Mouse (Mus musculus) spleen, adult 2 months (tissue): ENCODE data around the gene H2afx. TPM values are rescaled to one million over a fixed set of nuclear protein-coding genes. Genes with fewer than 3 reads are reported as not detected.

Experiments used
- DNase-seq, 2 experiments: peaks; one replicate each; pipeline versions ENCODE4 v3.0.0 to v3.0.0-alpha.2; 2012 to 2021; ENCODE audit warnings: low spot score in 2 of 2, low read depth in 1 of 2
- H3K27ac ChIP-seq: fragments of 200-500 bp; 2 replicates; pipeline ENCODE4 v1.5.1; 2012; ENCODE audit warnings: low read length, inconsistent platforms; ENCODE audit not compliant: insufficient read depth
- H3K27me3 ChIP-seq: fragments of 200-500 bp; 2 replicates; pipeline ENCODE4 v1.6.1; 2012; ENCODE audit warnings: mild to moderate bottlenecking, moderate library complexity, low read length, inconsistent platforms; ENCODE audit not compliant: control insufficient read depth, insufficient read depth
- H3K36me3 ChIP-seq: fragments of 200-500 bp; 2 replicates; pipeline ENCODE4 v1.6.1; 2012; ENCODE audit warnings: mild to moderate bottlenecking, low read length, inconsistent platforms; ENCODE audit not compliant: control insufficient read depth, insufficient read depth
- H3K4me1 ChIP-seq: fragments of 200-500 bp; 2 replicates; pipeline ENCODE4 v1.6.1; 2011; ENCODE audit warnings: inconsistent platforms; ENCODE audit not compliant: control insufficient read depth, insufficient read depth, insufficient read length
- H3K4me3 ChIP-seq: fragments of 200-500 bp; 2 replicates; pipeline ENCODE4 v1.5.1; 2011; ENCODE audit warnings: mild to moderate bottlenecking, inconsistent platforms; ENCODE audit not compliant: insufficient read depth, insufficient read length; ENCODE audit errors: extremely low read depth
- CTCF ChIP-seq: fragments of 200-500 bp; IDR thresholded peaks from 2 replicates; pipeline ENCODE4 v1.5.1; 2011; ENCODE audit warnings: mild to moderate bottlenecking, inconsistent platforms; ENCODE audit not compliant: insufficient read depth, insufficient read length, insufficient replicate concordance; ENCODE audit errors: extremely low read depth
- POLR2A ChIP-seq: fragments of 200-500 bp; IDR thresholded peaks from 2 replicates; pipeline ENCODE4 v1.6.1; 2011; ENCODE audit warnings: low read depth, low read length, inconsistent platforms
- WGBS: fragments of 180-500 bp; shearing (Covaris S2); methylation state at CpG from one replicate; pipeline ENCODE4 v1.1.7; 2018; 5-methylcytosine and 5-hydroxymethylcytosine counted together
- polyA plus RNA-seq: library from polyadenylated mRNA; depleted of rRNA; stranded (reverse); fragments of >200 nt; gene quantifications from 2 replicates; pipeline ENCODE4 v1.2.3, GENCODE M21; 2012

H2afx gene
- polyA plus RNA-seq, 1 experiment, result 117 TPM

DNA sequence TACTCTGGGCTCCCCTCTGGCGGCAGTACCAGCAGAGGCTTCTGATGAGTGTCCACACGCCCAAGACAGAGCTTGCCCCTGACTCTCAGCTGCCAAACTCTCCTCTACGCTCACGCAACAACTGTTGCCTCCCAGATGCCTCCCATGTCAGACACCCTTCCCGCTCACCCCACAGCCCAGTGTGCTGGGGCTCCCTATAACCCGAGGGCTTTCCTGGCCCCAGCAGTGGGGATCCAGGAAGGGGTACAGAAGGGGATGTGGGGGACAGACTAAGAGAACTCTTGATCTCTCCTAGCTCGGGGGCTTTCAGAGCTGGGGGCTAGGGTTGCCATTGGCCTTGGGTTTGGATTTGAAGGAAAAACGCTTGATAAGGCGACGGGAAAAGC lies 23.8 kb upstream of the H2afx start:
- WGBS, result 78% methylated on average over 10 of the region's 10 CpGs
- peaks cover 25% of the 10 kb centered on the region for H3K36me3 ChIP-seq
- H3K27me3 ChIP-seq, result no peaks in the 10 kb centered on the region
- no peak for DNase-seq
- TF ChIP-seq CTCF, result no peak
- no peak for TF ChIP-seq POLR2A
- no peak overlapping the region for H3K27ac ChIP-seq
- H3K4me3 ChIP-seq, result no peak overlapping the region
- peaks cover 4% of the 10 kb centered on the region; the same call in 1 of the 2 replicates for H3K4me1 ChIP-seq

DNA sequence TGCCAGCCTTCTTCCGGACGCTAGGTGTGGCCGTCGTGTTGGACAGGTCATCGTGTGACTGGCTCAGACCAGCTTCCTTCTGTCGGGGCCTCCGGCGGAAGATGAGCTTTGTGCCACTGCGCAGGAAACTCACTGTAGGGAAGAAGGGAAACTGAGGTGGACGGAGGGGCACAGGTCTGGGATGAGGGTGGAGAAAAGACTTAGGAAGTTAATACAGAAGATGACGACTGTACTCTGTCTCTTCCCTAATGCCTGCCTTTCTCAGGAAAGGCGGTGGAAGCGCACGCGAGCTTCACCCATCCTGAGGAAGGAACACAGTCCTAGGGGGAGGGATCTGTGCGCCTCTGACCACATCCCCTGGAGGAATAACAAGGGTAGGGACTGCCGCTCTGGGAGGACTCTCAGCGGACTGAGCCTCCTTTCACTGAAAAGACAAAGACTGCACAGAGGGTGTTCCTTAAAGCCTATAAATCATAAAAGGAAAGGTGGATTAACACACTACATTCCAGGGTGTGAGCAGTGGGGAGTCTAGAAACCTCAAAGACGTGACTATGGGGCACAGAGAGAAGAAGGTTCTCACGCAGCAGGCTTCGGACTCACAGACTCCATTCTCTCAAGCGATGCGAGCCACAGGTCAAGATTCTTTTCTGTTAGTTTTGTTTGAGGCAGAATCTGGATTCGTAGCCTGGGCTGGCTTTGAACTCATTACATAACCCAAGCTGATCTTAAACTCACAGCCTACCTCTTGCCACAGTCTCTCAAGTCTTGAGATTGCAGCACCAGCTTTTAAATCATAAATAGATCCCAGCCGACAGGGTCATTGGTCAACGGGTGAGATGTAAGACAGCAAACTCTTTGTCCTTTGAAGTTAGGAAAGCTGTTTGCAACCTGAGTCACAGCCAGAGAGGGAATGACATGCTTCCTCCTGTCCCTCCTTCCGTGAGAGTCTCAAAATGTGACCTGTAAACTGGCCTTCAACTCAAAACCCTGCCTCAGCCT lies 23.1 kb upstream of the H2afx start:
- Histone ChIP-seq H3K4me3 (no peak overlapping the region), H3K36me3 (peaks cover 31% of the 10 kb centered on the region), H3K27ac (no peak overlapping the region), H3K4me1 (peaks cover 4% of the 10 kb centered on the region; the same call in 1 of the 2 replicates), H3K27me3 (no peaks in the 10 kb centered on the region)
- WGBS, result 66% methylated on average over 27 of the region's 27 CpGs
- no peak for DNase-seq
- TF ChIP-seq CTCF (no peak), POLR2A (no peak)

DNA sequence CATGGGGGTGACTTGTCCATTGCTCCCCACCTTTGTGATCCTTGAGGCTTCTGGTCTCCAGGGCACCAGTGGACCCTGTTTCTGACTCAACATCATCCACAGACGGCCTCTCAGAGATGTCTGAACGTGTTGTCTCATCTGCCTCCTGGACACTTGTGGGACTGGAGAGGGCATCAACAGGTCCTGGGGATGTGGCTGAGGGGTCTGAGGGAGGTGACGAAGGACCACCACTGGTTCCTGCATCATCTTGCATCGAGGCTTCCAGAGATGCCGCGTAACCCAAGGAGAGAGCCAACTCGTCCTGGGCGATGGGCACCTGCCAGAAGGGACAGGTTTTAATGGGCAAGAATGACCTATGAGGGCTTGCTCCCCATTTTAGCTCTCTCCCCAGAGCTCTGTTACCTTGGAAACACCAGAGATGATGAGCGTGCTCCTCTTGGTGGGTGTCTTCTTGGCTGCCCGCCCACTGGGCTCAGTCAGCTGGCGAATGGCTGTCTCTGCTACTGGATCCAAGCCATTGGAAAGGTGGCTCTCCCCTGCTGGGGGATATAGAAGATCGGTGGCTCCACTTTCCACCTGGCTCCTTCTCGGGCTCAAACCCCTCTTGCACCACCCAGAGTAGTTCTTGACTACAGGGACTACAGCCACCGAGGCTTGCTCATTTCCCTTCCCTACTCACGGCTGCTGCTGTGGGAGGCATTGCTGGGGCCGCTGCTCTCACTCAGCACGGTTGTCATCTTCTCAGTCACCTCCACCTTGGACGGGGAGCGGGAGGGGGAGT lies 20.8 kb upstream of the H2afx start:
- H3K36me3 ChIP-seq, result peaks cover 31% of the 10 kb centered on the region
- TF ChIP-seq CTCF (no peak), POLR2A (no peak)
- H3K4me3 ChIP-seq, result no peak overlapping the region
- no peak overlapping the region for H3K27ac ChIP-seq
- peaks cover 2% of the 10 kb centered on the region for H3K4me1 ChIP-seq
- no peak for DNase-seq
- H3K27me3 ChIP-seq, result no peaks in the 10 kb centered on the region
- WGBS, result 96% methylated on average over 19 of the region's 19 CpGs

DNA sequence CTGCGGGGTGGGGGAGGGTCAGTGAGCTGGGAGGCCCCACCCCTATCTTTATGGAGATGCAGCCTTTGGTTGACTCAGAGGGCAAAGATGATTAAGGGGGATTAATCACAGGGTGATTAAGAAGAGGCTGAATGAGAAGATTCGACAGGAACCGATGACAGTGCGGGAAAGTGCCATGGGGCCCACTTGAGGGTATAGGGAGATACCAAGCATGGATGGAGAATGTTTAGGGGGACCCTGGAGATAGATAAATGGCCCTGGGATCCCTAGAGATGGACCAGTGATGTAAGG lies 20.3 kb upstream of the H2afx start:
- no peak for DNase-seq
- WGBS, result 94% methylated on average over 4 of the region's 4 CpGs
- Histone ChIP-seq H3K27me3 (no peaks in the 10 kb centered on the region), H3K4me3 (no peak overlapping the region), H3K4me1 (peaks cover 3% of the 10 kb centered on the region), H3K36me3 (peaks cover 31% of the 10 kb centered on the region), H3K27ac (no peak overlapping the region)
- TF ChIP-seq CTCF, result no peak
- TF ChIP-seq POLR2A, result no peak

DNA sequence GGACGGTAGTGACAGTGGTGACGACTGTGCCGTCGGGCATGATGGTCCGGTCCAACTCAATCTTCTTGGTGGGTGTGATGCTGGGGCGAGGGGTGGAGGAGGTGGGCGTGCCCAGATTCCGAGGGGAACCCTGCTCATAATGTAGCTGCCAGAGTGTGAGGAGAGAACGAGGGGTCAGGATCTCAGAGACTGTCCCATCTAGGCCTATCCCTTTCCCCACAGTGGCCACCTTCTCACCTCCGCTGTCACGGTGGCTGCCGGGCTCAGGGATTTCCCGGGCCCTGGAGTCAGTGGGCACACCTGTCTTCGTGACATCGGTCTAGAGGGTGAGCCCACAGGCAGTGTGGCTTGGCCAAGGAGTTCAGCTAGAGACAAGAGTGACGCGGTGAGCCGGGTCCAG lies 19.6 kb upstream of the H2afx start:
- Histone ChIP-seq H3K27ac (no peak overlapping the region), H3K4me1 (peaks cover 6% of the 10 kb centered on the region), H3K27me3 (no peaks in the 10 kb centered on the region), H3K36me3 (peaks cover 31% of the 10 kb centered on the region), H3K4me3 (no peak overlapping the region)
- no peak for DNase-seq
- no peak for TF ChIP-seq CTCF
- TF ChIP-seq POLR2A, result no peak
- 98% methylated on average over 18 of the region's 18 CpGs for WGBS

DNA sequence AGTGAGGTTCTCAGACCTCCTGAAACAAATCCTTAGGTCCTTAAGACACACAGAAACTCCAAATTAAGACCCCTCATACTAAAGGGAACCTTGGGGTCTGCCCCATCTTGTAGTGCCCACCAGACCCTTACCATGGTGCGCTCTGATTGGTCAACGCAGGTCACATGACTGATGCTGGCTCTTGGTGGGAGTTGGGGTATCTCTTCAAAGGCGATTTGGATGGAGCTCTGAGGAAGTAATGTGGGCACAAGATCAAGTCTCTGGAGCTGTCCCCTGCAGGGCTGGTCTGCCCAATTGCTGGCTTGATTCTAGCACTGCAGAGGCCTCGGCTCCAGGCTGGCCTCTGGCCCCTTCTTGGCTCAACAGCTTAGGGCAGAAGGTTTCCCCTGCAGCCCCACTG lies 17.0 kb upstream of the H2afx start:
- Histone ChIP-seq H3K36me3 (peaks cover 26% of the 10 kb centered on the region), H3K4me3 (no peak overlapping the region), H3K27ac (no peak overlapping the region), H3K4me1 (peaks cover 8% of the 10 kb centered on the region), H3K27me3 (no peaks in the 10 kb centered on the region)
- DNase-seq, result no peak
- WGBS, result 94% methylated on average over 4 of the region's 4 CpGs
- TF ChIP-seq POLR2A, result no peak
- no peak for TF ChIP-seq CTCF
